Mouse (Mus musculus) ovary, adult 18-20 months (tissue): Measurements from ENCODE around the gene Amph.

ENCODE experiments used
- DNase-seq: peaks from one replicate; pipeline ENCODE4 v3.0.0; 2022; ENCODE audit warnings: low spot score, mixed read lengths

Gene Amph

GRCm38 (mm10) chr13:19139771-19140170, 191.8 kb downstream of the Amph start:
- DNase-seq = no peak

GRCm38 (mm10) chr13:19143766-19144165, 195.8 kb downstream of the Amph start:
- no peak for DNase-seq

- DNase-seq = no peak
These were observed 199.5 kb downstream of the Amph start for GRCm38 (mm10) chr13:19147468-19147867.

- no peak for DNase-seq
These were observed 201.6 kb downstream of the Amph start for GRCm38 (mm10) chr13:19149574-19149973.

GRCm38 (mm10) chr13:19150438-19151301, 202.7 kb downstream of the Amph start:
- DNase-seq = no peak

- DNase-seq = no peak
These were observed 204.1 kb downstream of the Amph start for GRCm38 (mm10) chr13:19152126-19152525.

- no peak for DNase-seq
These were observed 210.5 kb downstream of the Amph start for GRCm38 (mm10) chr13:19158484-19158883.

- DNase-seq = no peak
These were observed 212.6 kb downstream of the Amph start for GRCm38 (mm10) chr13:19160616-19161015.

- DNase-seq = no peak
These were observed 213.1 kb downstream of the Amph start for GRCm38 (mm10) chr13:19161111-19161510.

GRCm38 (mm10) chr13:19162120-19162519, 214.1 kb downstream of the Amph start:
- no peak for DNase-seq

GRCm38 (mm10) chr13:19177662-19178259, 229.8 kb downstream of the Amph start:
- peak; percentile 6 for DNase-seq

- no peak for DNase-seq
These were observed 230.3 kb downstream of the Amph start for GRCm38 (mm10) chr13:19178351-19178750.

- no peak for DNase-seq
These were observed 234.3 kb downstream of the Amph start for GRCm38 (mm10) chr13:19182259-19182658.

GRCm38 (mm10) chr13:19190052-19190451, 242.0 kb downstream of the Amph start:
- DNase-seq = no peak

GRCm38 (mm10) chr13:19194803-19195202, 246.8 kb downstream of the Amph start:
- DNase-seq = no peak

- DNase-seq = no peak
These were observed 247.5 kb downstream of the Amph start for GRCm38 (mm10) chr13:19195456-19195855.
